Mouse (Mus musculus): ENCODE data around the gene Kif9. TPM values are rescaled to one million over a fixed set of nuclear protein-coding genes. Genes with fewer than 3 reads are reported as not detected.

The Kif9 gene
- total RNA-seq, 1 experiment from 2014 or later = 1.2 TPM

DNA sequence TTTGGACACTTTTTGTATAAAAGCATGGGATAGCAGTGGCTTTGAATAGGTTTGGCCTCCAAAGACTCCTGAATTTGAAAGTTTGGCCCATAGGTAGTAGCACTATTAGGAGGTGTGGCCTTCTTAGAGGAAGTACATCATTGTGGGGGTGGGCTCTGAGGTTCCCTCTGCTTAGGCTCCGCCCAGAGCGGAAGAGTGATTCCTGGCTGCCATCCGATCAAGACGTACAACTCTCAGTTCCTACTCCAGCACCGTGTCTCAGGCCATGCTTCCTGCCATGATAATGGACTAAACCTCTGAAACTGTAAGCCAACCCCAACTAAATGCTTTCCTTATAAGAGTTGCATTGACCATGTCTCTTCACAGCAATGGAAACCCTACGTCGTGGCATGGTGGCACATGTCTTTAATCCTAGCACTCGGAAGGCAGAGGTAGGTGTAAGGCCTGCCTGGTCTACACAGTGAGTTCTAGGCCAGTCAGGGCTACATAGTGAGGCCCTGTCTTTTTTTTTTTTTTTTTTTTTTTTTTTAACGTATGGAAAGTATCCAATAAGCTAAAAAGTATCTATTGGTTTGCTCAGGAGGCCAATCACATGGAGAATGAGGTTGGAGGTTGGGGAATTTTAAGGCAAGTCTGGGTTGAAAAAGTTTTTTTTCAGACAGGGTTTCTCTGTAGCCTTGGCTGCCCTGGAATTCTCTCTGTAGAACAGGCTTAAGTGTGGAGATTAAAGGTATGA is 52.4 kb downstream of the Kif9 start:
- no peak for DNase-seq

DNA sequence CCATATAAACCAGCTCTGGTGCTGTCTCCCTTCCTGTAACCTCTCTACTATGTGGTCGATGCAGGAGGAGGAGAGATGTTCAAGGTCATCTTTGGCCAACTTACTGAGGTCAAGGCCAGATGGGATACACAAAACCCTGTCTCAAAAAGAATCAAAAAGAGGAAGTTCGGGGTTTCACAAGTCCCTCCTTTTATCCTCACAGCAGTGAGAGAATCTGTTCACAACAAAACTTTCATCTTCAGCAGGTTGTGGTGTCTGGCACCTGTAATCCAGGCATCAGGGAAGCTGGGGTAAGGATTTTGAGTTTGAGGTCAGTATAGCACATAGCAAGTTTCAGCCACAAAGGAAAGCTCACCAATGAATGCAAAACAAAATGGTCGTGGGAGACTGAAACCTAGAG is 53.9 kb downstream of the Kif9 start:
- no peak for DNase-seq

DNA sequence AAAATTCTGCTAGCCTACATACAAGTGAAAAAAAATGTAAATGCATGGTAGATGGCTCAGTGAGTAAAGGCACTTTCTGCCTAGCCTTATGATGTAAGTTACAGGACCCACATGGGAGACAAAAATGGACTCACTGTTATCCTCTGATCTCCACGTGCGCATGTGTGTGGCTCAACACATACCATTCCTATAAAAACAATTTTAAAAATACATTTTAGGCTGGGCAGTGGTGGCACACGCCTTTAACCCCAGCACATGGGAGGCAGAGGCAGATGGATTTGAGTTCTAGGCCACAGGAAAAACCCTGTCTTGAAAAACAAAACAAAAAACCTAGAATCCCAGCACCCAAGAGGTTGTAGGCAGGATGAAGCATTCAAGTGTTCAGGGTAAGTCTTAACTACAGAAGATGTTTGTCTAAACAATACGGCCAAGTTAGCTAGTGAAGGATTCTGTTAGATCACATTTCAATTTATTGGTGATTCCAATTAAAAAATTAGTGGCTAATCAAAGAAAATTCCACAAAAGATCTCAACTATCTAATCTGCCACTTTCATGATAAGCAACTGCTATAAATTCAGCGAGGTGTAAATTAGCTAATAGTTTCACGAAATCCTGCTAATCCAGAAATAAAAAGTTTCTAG is 54.5 kb downstream of the Kif9 start:
- no peak for DNase-seq

DNA sequence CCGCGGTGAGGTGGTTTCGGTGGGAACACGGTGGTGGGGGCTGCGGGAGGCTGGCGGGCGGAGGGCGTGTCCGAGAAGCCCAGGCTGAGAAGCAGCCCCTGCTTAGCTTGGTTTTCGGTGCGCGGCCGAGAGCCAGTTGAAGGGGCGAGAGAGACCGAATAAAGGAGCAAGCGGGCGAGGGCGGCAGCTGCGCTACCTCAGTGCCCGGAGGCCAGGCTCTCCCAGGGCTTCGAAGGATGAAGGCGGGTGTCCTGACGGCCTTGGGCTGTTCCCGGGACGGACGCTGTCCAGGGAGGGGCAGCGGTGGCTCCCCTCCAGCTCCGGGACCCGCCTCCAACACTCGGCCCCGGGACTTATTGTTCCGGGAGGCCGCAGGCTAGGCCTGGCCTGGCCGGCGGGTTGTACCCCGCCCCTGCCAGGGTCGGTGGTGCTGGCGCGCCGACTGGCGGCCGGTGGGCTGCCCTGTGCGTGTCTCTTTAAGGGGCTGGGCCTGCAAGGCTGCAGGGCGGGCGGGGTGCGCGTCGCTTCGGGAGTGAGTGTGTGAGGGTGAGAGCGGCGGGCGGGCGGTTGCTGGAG is 55.2 kb downstream of the Kif9 start:
- DNase-seq = peak; percentile 95

DNA sequence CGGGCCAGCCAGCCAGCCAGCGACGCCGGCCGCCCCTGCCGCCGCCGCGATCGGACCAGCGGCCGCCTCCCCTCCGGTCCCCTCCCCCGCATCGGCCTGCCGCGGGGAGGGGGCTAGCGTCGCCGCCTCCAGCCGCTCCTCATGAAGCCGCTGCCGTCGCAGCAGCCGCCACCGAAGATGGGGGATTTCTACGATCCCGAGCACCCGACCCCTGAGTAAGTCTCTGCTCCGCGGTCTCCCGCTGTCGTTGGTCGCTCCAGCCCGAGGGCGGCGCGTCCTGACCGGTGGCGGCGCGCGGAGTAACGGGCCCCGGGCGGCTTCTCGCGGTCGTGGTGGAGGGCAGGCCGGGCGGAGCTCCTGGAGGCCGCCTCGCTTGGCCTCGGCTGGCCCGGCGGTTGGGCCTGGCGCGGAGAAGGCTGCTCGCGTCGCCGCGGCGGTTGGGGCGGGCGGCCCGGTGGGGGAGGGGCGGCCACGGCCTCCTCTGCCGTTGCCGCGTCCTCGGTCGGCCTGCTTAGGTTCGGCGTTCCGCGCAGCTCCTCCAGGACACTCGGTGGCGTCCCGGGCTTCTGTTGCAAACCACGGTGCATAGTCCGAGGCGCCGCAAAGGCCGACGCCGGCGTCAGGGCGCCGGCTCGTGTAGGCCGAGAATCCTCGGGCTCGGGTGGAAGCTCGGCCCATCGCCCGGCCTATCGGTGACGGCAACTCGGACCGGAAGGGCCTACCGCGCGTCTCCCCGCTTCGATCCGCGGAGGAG is 56.0 kb downstream of the Kif9 start, which contains the start of gene Setd2:
Gene Setd2 (plus strand): TSS at position 60 of the 754 bp plus-strand sequence.
- peak; percentile 73 for DNase-seq

DNA sequence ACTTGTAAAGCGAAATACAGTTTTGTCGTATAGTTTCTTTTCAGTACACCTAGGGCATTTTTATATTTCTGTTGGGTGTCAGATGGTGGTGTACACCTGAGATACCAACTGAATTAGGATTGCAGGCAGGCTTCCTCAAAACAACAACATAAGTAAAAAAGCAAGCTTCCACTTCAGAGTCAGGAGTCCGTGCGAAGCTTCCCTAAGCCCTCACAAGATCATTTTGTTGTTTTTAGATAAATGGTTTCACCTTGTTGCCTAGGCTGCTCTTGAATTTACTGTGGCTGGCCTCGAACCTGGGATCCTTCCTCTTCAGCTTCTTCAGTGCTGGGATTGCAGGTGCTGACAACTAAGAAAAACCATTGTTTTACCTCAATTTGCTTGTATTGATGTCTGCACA is 56.9 kb downstream of the Kif9 start:
- DNase-seq = no peak

DNA sequence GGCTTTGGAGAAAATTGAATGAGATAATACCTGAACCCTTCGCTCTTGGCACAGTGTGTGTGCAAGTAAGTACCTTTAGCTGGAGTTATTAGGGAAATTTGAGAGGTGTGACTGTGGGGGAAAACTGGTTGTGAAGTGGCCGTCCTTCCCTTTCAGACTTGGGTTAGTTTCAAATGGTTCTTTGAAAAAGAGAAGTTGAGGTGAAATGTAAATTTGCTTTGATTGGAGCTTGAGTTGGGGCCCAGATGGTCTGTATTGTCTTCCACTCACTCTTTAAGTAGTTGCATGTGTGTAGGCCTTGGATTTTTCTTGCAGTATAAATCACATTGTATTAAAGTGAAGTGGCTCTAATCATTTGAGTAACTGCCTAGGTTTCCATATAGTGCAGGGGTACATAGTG is 58.4 kb downstream of the Kif9 start:
- DNase-seq = no peak

DNA sequence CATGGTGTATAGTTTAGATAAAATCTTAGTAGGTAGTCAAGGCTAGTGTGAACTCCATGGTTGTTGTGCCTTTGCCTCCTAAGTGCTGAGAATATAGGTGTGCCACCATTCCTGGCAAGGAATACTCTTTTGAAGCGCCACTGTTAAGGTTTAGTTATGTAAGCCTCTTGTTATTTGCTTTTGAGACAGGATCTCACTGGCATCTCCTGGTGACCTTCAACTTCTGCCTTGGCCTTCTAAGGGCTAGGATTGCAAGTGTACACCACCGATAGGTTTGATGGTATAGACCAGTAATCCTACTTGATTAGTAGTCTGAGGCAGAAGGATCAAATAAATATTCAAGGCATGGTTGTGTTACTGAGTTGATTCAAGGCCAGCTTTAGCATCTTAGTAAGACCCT is 59.9 kb downstream of the Kif9 start:
- no peak for DNase-seq

DNA sequence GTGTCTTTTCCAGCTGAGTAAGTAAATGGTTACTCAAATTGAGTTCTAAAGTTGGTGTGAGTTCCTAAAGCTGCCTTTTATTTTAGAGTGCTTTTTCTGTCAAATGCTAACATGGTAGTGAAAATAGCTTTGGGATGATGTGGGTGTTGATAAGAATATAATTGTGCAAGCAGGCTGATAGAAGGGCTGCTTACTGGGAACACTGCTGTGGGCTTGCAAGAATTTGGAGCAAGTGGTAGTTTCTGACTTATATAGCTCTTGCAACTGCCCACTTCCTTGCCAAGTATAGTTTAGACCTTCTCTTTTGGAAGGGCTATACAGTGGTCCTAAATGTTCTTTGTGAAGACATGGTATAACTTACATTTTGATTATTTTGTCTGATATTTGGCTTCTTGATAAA is 61.8 kb downstream of the Kif9 start:
- DNase-seq = no peak

DNA sequence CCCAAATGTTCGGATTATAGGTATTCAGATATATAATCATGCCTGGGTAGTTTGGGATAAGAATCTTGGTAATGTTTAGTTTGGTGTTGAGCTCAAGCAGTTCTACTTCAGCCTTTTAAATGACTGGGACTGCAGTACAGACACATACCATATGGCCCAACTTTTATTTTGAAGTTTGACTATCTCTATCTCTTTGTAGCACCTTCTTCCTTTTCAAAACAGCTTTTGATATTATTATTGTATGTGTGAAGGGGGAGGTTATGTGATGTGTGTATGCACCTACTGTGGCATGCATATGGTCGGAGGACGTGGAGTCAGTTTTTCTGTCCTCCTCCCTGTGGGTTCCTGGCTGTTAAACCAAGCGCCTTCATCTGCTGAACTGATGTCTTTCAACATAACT is 65.2 kb downstream of the Kif9 start:
- no peak for DNase-seq

DNA sequence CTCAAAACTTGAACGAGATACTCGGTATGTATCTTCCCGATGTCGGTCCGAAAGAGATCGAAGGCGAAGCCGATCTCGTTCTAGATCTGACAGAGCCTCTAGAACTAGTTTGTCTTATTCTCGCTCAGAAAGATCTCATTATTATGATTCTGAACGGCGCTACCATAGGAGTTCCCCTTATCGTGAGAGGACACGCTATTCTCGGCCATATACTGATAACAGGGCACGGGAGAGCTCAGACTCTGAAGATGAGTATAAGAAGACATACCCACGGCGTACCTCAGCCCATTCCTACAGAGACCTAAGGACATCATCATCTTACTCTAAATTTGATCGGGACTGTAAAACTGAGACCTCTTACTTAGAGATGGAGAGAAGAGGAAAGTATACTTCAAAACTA is 71.5 kb downstream of the Kif9 start:
- no peak for DNase-seq

DNA sequence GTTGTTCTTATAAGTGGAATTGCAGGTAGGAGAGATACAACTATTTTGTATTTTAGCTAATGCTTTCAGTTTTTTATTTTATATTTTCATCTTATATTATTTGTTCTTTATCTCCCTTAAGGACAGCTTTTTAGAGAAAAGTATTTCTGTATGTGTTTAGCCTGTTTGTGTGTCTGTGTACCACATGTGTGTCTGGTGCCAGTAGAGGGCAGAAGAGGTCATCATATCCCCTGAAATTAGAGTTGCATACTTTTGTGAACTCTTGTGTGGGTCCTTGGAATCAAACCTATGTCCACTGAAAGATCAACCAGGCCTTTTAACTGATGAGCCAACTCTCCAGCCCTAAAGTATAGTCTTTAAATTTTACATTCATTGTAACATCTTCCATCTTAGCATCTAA is 91.6 kb downstream of the Kif9 start:
- no peak for DNase-seq

Other genes starting within 250 kb of the Kif9 start
- 23.1 and 26.6 TPM in 2 replicates for gene Cspg5, start 233.2 kb upstream of the Kif9 start, total RNA-seq (2021)
- gene Elp6, start 171.8 kb upstream of the Kif9 start, total RNA-seq (2021) = 8.1 and 10.1 TPM in 2 replicates
- gene Scap, start 143.7 kb upstream of the Kif9 start, total RNA-seq (2021) = 92.5 and 151 TPM in 2 replicates
- gene Ptpn23, start 68.7 kb upstream of the Kif9 start, total RNA-seq (2021) = 72.2 and 89.7 TPM in 2 replicates
- not detected in 2 replicates for gene Ngp, start 57.2 kb upstream of the Kif9 start, total RNA-seq (2021)
- gene Klhl18, start 264 bp upstream of the Kif9 start, total RNA-seq (2021) = 11.9 and 12.1 TPM in 2 replicates
- gene Setd2, start 55.6 kb downstream of the Kif9 start, total RNA-seq (2021) = 93.7 and 94.5 TPM in 2 replicates
- 18.5 and 20.9 TPM in 2 replicates for gene Nradd, start 147.5 kb downstream of the Kif9 start, total RNA-seq (2021)
- 7.9 and 10.1 TPM in 2 replicates for gene Nbeal2, start 177.2 kb downstream of the Kif9 start, total RNA-seq (2021)
- gene Ccdc12, start 179.5 kb downstream of the Kif9 start, total RNA-seq (2021) = 64.0 and 69.5 TPM in 2 replicates

All from adrenal gland, postnatal 25 days (tissue).